Mouse (Mus musculus): ENCODE data around the gene Fam169b. TPM values are rescaled to one million over a fixed set of nuclear protein-coding genes. Genes with fewer than 3 reads are reported as not detected.
"Not testable (repeated sequence)": the region's sequence is repeated elsewhere in the genome, so short reads cannot be mapped to it uniquely, and the experiment has no call there.

The Fam169b gene
- polyA plus RNA-seq, 1 experiment from 2014 or later: 0.26 TPM

- WGBS: 73% methylated on average over 4 of the region's 4 CpGs
- Histone ChIP-seq H3K27me3 (replicated peaks; ENCODE audit: control insufficient read depth, insufficient read depth, low read length) (peaks cover 8% of the 10 kb centered on the region), H3K4me3 (ENCODE audit: low read depth, low read length) (no peak overlapping the region), H3K4me1 (replicated peaks; ENCODE audit: control insufficient read depth, insufficient read depth, low read length) (peaks cover 10% of the 10 kb centered on the region), H3K4me2 (no peak overlapping the region), H3K27ac (ENCODE audit: low read depth, low read length) (no peak overlapping the region), H3K36me3 (ENCODE audit: control insufficient read depth, insufficient read depth, low read length) (no peaks in the 10 kb centered on the region), H3K9me3 (ENCODE audit: control insufficient read depth, low read length) (no peaks in the 10 kb centered on the region), H3K9ac (ENCODE audit: low read depth, low read length) (no peak overlapping the region)
- ATAC-seq (replicated peaks; ENCODE audit: low FRiP score) (no peak), DNase-seq (ENCODE audit: low spot score) (no peak)
These were observed 4.2 kb downstream of the Fam169b start for GRCm38 (mm10) chr7:68277897-68278270.

- Histone ChIP-seq H3K27me3 (replicated peaks; ENCODE audit: control insufficient read depth, insufficient read depth, low read length) (peaks cover 8% of the 10 kb centered on the region), H3K36me3 (ENCODE audit: control insufficient read depth, insufficient read depth, low read length) (no peaks in the 10 kb centered on the region), H3K4me3 (ENCODE audit: low read depth, low read length) (no peak overlapping the region), H3K9me3 (ENCODE audit: control insufficient read depth, low read length) (no peaks in the 10 kb centered on the region), H3K27ac (ENCODE audit: low read depth, low read length) (no peak overlapping the region), H3K4me2 (no peak overlapping the region), H3K9ac (ENCODE audit: low read depth, low read length) (no peak overlapping the region), H3K4me1 (replicated peaks; ENCODE audit: control insufficient read depth, insufficient read depth, low read length) (peaks cover 10% of the 10 kb centered on the region)
- ATAC-seq (replicated peaks; ENCODE audit: low FRiP score) (no peak), DNase-seq (ENCODE audit: low spot score) (no peak)
- 92% methylated on average over 6 of the region's 6 CpGs for WGBS
These were observed 4.7 kb downstream of the Fam169b start for GRCm38 (mm10) chr7:68278385-68278784.

- H3K36me3 ChIP-seq (ENCODE audit: control insufficient read depth, insufficient read depth, low read length): no peaks in the 10 kb centered on the region
- ATAC-seq (replicated peaks; ENCODE audit: low FRiP score) (no peak), DNase-seq (ENCODE audit: low spot score) (no peak)
- H3K4me2 ChIP-seq: no peak overlapping the region
- H3K9ac ChIP-seq (ENCODE audit: low read depth, low read length): no peak overlapping the region
- WGBS: 75% methylated on average over 6 of the region's 6 CpGs
- H3K4me3 ChIP-seq (ENCODE audit: low read depth, low read length): no peak overlapping the region
- no peak overlapping the region for H3K27ac ChIP-seq (ENCODE audit: low read depth, low read length)
- H3K27me3 ChIP-seq (replicated peaks; ENCODE audit: control insufficient read depth, insufficient read depth, low read length): peaks cover 8% of the 10 kb centered on the region
- H3K4me1 ChIP-seq (replicated peaks; ENCODE audit: control insufficient read depth, insufficient read depth, low read length): peaks cover 10% of the 10 kb centered on the region
- H3K9me3 ChIP-seq (ENCODE audit: control insufficient read depth, low read length): no peaks in the 10 kb centered on the region
These were observed 5.3 kb downstream of the Fam169b start for GRCm38 (mm10) chr7:68278908-68279307.

GRCm38 (mm10) chr7:68279481-68279880, 5.8 kb downstream of the Fam169b start:
- Histone ChIP-seq H3K9ac (ENCODE audit: low read depth, low read length) (no peak overlapping the region), H3K36me3 (ENCODE audit: control insufficient read depth, insufficient read depth, low read length) (no peaks in the 10 kb centered on the region), H3K4me1 (replicated peaks; ENCODE audit: control insufficient read depth, insufficient read depth, low read length) (peaks cover 10% of the 10 kb centered on the region), H3K4me3 (ENCODE audit: low read depth, low read length) (no peak overlapping the region), H3K4me2 (no peak overlapping the region), H3K27ac (ENCODE audit: low read depth, low read length) (no peak overlapping the region), H3K27me3 (replicated peaks; ENCODE audit: control insufficient read depth, insufficient read depth, low read length) (peaks cover 8% of the 10 kb centered on the region), H3K9me3 (ENCODE audit: control insufficient read depth, low read length) (no peaks in the 10 kb centered on the region)
- ATAC-seq (replicated peaks; ENCODE audit: low FRiP score) (no peak), DNase-seq (ENCODE audit: low spot score) (no peak)
- 80% methylated on average over 7 of the region's 7 CpGs for WGBS

GRCm38 (mm10) chr7:68280352-68280869, 6.8 kb downstream of the Fam169b start:
- Histone ChIP-seq H3K27me3 (replicated peaks; ENCODE audit: control insufficient read depth, insufficient read depth, low read length) (peaks cover 8% of the 10 kb centered on the region), H3K4me2 (no peak overlapping the region), H3K9me3 (ENCODE audit: control insufficient read depth, low read length) (no peaks in the 10 kb centered on the region), H3K27ac (ENCODE audit: low read depth, low read length) (no peak overlapping the region), H3K4me1 (replicated peaks; ENCODE audit: control insufficient read depth, insufficient read depth, low read length) (peaks cover 9% of the 10 kb centered on the region), H3K4me3 (ENCODE audit: low read depth, low read length) (no peak overlapping the region), H3K9ac (ENCODE audit: low read depth, low read length) (no peak overlapping the region), H3K36me3 (ENCODE audit: control insufficient read depth, insufficient read depth, low read length) (no peaks in the 10 kb centered on the region)
- 88% methylated on average over 19 of the region's 19 CpGs for WGBS
- ATAC-seq (replicated peaks; ENCODE audit: low FRiP score) (no peak), DNase-seq (ENCODE audit: low spot score) (no peak)

- Histone ChIP-seq H3K4me1 (replicated peaks; ENCODE audit: control insufficient read depth, insufficient read depth, low read length) (no peaks in the 10 kb centered on the region; the same call in 1 of the 2 replicates), H3K9ac (ENCODE audit: low read depth, low read length) (no peak overlapping the region)
These were observed 7.7 kb downstream of the Fam169b start for GRCm38 (mm10) chr7:68281341-68281740.

GRCm38 (mm10) chr7:68282304-68283132, 8.9 kb downstream of the Fam169b start:
- Histone ChIP-seq H3K4me3 (ENCODE audit: low read depth, low read length) (no peak overlapping the region), H3K4me2 (no peak overlapping the region), H3K9ac (ENCODE audit: low read depth, low read length) (no peak overlapping the region), H3K27me3 (replicated peaks; ENCODE audit: control insufficient read depth, insufficient read depth, low read length) (no peaks in the 10 kb centered on the region), H3K4me1 (replicated peaks; ENCODE audit: control insufficient read depth, insufficient read depth, low read length) (no peaks in the 10 kb centered on the region), H3K27ac (ENCODE audit: low read depth, low read length) (peak overlapping the region; percentile 19; the same call in 1 of the 2 replicates), H3K36me3 (ENCODE audit: control insufficient read depth, insufficient read depth, low read length) (no peaks in the 10 kb centered on the region), H3K9me3 (ENCODE audit: control insufficient read depth, low read length) (no peaks in the 10 kb centered on the region)
- DNase-seq (ENCODE audit: low spot score) (no peak), ATAC-seq (replicated peaks; ENCODE audit: low FRiP score) (no peak)
- 70% methylated on average over 22 of the region's 22 CpGs for WGBS

More at GRCm38 (mm10) chr7:68281341-68281740, 7.7 kb downstream of the Fam169b start:
- H3K27me3 ChIP-seq (replicated peaks; ENCODE audit: control insufficient read depth, insufficient read depth, low read length): peaks cover 6% of the 10 kb centered on the region
- no peak for ATAC-seq (replicated peaks; ENCODE audit: low FRiP score)
- H3K9me3 ChIP-seq (ENCODE audit: control insufficient read depth, low read length): no peaks in the 10 kb centered on the region
- no peak overlapping the region for H3K4me3 ChIP-seq (ENCODE audit: low read depth, low read length)
- WGBS: 64% methylated on average over 5 of the region's 5 CpGs
- no peak overlapping the region for H3K4me2 ChIP-seq
- DNase-seq (ENCODE audit: low spot score): no peak
- no peak overlapping the region for H3K27ac ChIP-seq (ENCODE audit: low read depth, low read length)
- no peaks in the 10 kb centered on the region for H3K36me3 ChIP-seq (ENCODE audit: control insufficient read depth, insufficient read depth, low read length)

- peak overlapping the region; percentile 19; the same call in 1 of the 2 replicates for H3K27ac ChIP-seq (ENCODE audit: low read depth, low read length)
- H3K9me3 ChIP-seq (ENCODE audit: control insufficient read depth, low read length); H3K4me3 ChIP-seq (ENCODE audit: low read depth, low read length); H3K9ac ChIP-seq (ENCODE audit: low read depth, low read length); H3K36me3 ChIP-seq (ENCODE audit: control insufficient read depth, insufficient read depth, low read length); ATAC-seq (replicated peaks; ENCODE audit: low FRiP score); DNase-seq (ENCODE audit: low spot score); H3K4me2 ChIP-seq; H3K4me1 ChIP-seq (replicated peaks; ENCODE audit: control insufficient read depth, insufficient read depth, low read length); H3K27me3 ChIP-seq (replicated peaks; ENCODE audit: control insufficient read depth, insufficient read depth, low read length): not testable (repeated sequence)
- WGBS: 67% methylated on average over 4 of the region's 4 CpGs
These were observed 9.5 kb downstream of the Fam169b start for GRCm38 (mm10) chr7:68283133-68283520.

- Histone ChIP-seq H3K4me2 (no peak overlapping the region), H3K9ac (ENCODE audit: low read depth, low read length) (no peak overlapping the region), H3K27me3 (replicated peaks; ENCODE audit: control insufficient read depth, insufficient read depth, low read length) (no peaks in the 10 kb centered on the region), H3K4me3 (ENCODE audit: low read depth, low read length) (no peak overlapping the region), H3K27ac (ENCODE audit: low read depth, low read length) (no peak overlapping the region), H3K4me1 (replicated peaks; ENCODE audit: control insufficient read depth, insufficient read depth, low read length) (no peaks in the 10 kb centered on the region), H3K36me3 (ENCODE audit: control insufficient read depth, insufficient read depth, low read length) (no peaks in the 10 kb centered on the region), H3K9me3 (ENCODE audit: control insufficient read depth, low read length) (no peaks in the 10 kb centered on the region)
- no peak for ATAC-seq (replicated peaks; ENCODE audit: low FRiP score)
- WGBS: 76% methylated on average over 7 of the region's 7 CpGs
- no peak for DNase-seq (ENCODE audit: low spot score)
These were observed 10.1 kb downstream of the Fam169b start for GRCm38 (mm10) chr7:68283776-68284175.
